Mouse (Mus musculus) kidney, postnatal 36 days (tissue): ENCODE measurements around the gene Cox5b.
A peak's percentile ranks its signal among the peaks of the same experiment; 100 is the strongest.

Source experiments
- DNase-seq, 2 experiments: peaks; one replicate each; pipeline ENCODE4 v3.0.0; 2021 to 2022; ENCODE audit warnings: mixed read lengths in 2 of 2

Gene Cox5b

GRCm38 (mm10) chr1:36690671-36691235 is 496 bp upstream of the Cox5b start:
- no peak for DNase-seq

GRCm38 (mm10) chr1:36694871-36695270 is 3.6 kb downstream of the Cox5b start:
- no peak for DNase-seq

- DNase-seq, result no peak
These were observed 5.2 kb downstream of the Cox5b start for GRCm38 (mm10) chr1:36696411-36696810.

- no peak for DNase-seq
These were observed 5.8 kb downstream of the Cox5b start for GRCm38 (mm10) chr1:36697030-36697429.

- no peak for DNase-seq
These were observed 15.9 kb downstream of the Cox5b start for GRCm38 (mm10) chr1:36707166-36707565.

GRCm38 (mm10) chr1:36707797-36708196 is 16.5 kb downstream of the Cox5b start:
- no peak for DNase-seq

GRCm38 (mm10) chr1:36708626-36709025 is 17.4 kb downstream of the Cox5b start:
- DNase-seq, result peak in 1 of 2 experiments; percentile 24

- DNase-seq, result peak; percentile 31 to 56
These were observed 18.0 kb downstream of the Cox5b start for GRCm38 (mm10) chr1:36709055-36709853.

- DNase-seq, result peak; percentile 99
These were observed 18.6 kb downstream of the Cox5b start, which contains the start of gene 4933424G06Rik for GRCm38 (mm10) chr1:36709854-36710280. Gene 4933424G06Rik (plus strand): TSS chr1:36710149.

GRCm38 (mm10) chr1:36711104-36711503 is 19.9 kb downstream of the Cox5b start:
- no peak for DNase-seq

GRCm38 (mm10) chr1:36714311-36714710 is 23.1 kb downstream of the Cox5b start, which contains the start of gene Actr1b:
Gene Actr1b (minus strand): TSS chr1:36714422.
- no peak for DNase-seq

- no peak for DNase-seq
These were observed 27.5 kb downstream of the Cox5b start for GRCm38 (mm10) chr1:36718786-36719185.

GRCm38 (mm10) chr1:36723146-36724056 is 32.2 kb downstream of the Cox5b start:
- DNase-seq, result no peak

- DNase-seq, result no peak
These were observed 32.8 kb downstream of the Cox5b start for GRCm38 (mm10) chr1:36724057-36724431.

- DNase-seq, result peak; percentile 83 to 93
These were observed 46.1 kb downstream of the Cox5b start for GRCm38 (mm10) chr1:36737300-36737699.

GRCm38 (mm10) chr1:36739231-36739630 is 48.0 kb downstream of the Cox5b start:
- no peak for DNase-seq

- DNase-seq, result no peak
These were observed 51.8 kb downstream of the Cox5b start for GRCm38 (mm10) chr1:36743046-36743445.
